ENCODE assay signal across 10 mouse cellular contexts in the genomic region with DNA sequence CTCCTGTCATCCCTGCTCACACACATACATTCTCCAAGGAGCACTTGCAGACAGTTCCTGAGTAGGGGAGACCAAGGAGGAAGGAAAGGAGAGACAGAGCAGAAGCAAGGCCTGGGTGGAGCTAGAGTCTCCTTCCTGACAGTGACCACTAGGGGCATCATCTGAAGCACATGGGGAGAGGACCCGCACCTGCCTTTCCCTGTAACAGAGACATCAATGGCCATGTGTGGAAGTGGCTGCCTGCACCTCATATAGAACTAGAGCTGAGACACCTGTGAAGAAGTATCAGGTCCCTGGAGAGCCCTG.
DNase-seq lines count a peak whose midpoint lies in the region; ATAC-seq and TF ChIP-seq lines count a peak whose summit lies in the region.
"Had no signal": no experiment of that assay in that cellular context is flagged by ENCODE, and none has a peak within 500 bp of the region (broad histone marks: within the 10 kb centered on the region; RNA-seq: fewer than 3 reads in every experiment).

No protein-coding gene starts in this region.

- no peak for TF ChIP-seq POLR2A in MEL (IDR thresholded peaks at IDR 0.05; ENCODE audit: control insufficient read depth in 1 of 2, insufficient read depth in 1 of 2, low read depth in 1 of 2, low read length in 2 of 2, poor library complexity in 1 of 2)

- WGBS in kidney, postnatal 0 days: 53% methylated on average over 1 of the region's 1 CpGs

- H3K4me1 ChIP-seq in kidney, postnatal 0 days (replicated peaks; ENCODE audit: insufficient read depth, low read length): peaks cover 2% of the 10 kb centered on the region; the same call in 1 of the 2 replicates
- H3K4me1 ChIP-seq in MEL (ENCODE audit: control insufficient read depth in 1 of 2, insufficient read depth in 2 of 2, low read length in 2 of 2): no peaks in the 10 kb centered on the region

- ATAC-seq in kidney, postnatal 0 days (replicated peaks; ENCODE audit: low FRiP score, low read depth): no peak
- ATAC-seq in erythroid progenitor cell, adult 5-6 weeks (replicated peaks; ENCODE audit: low FRiP score, poor library complexity, severe bottlenecking): peak; percentile 71

- H3K9ac ChIP-seq in kidney, postnatal 0 days (ENCODE audit: low read depth, low read length): no peak overlapping the region
- H3K9ac ChIP-seq in MEL (ENCODE audit: control insufficient read depth, low read depth, low read length, poor library complexity, severe bottlenecking): no peak overlapping the region

- no peak for TF ChIP-seq RAD21 in MEL (IDR thresholded peaks at IDR 0.05; ENCODE audit: low read depth, low read length)

- H3K27ac ChIP-seq in kidney, postnatal 0 days: no peak overlapping the region
- peak overlapping the region; percentile 62 for H3K27ac ChIP-seq in MEL (ENCODE audit: control insufficient read depth, low read depth, low read length)

- no peak for TF ChIP-seq EP300 in MEL (IDR thresholded peaks at IDR 0.05; ENCODE audit: low read depth in 1 of 2, low read length in 2 of 2)

- H3K4me2 ChIP-seq in kidney, postnatal 0 days (ENCODE audit: low read length): no peak overlapping the region

- intact Hi-C loops in heart, postnatal 14 days (cut with DNase I): no loop called here

- H3K36me3 ChIP-seq in kidney, postnatal 0 days (ENCODE audit: insufficient read depth, low read length): no peaks in the 10 kb centered on the region
- no peaks in the 10 kb centered on the region for H3K36me3 ChIP-seq in MEL (ENCODE audit: control insufficient read depth in 1 of 2, insufficient read depth in 2 of 2, low read length in 2 of 2)

- no peaks in the 10 kb centered on the region for H3K79me2 ChIP-seq in MEL (ENCODE audit: control insufficient read depth, insufficient read depth, low read length, poor library complexity)

- peak; percentile 72 for TF ChIP-seq CTCF in kidney, postnatal 0 days (IDR thresholded peaks at IDR 0.05; ENCODE audit: low read depth)
- TF ChIP-seq CTCF in MEL (IDR thresholded peaks at IDR 0.05 in 2 of 3, conservative IDR thresholded peaks at IDR 0.05 in 1 of 3; ENCODE audit: control insufficient read depth in 1 of 3, insufficient read depth in 1 of 3, low read depth in 2 of 3, low read length in 3 of 3, poor library complexity in 1 of 3, severe bottlenecking in 1 of 3): peak; percentile 63 to 69 (median 65)

- H3K27me3 ChIP-seq in kidney, postnatal 0 days (ENCODE audit: insufficient read depth, low read length): no peaks in the 10 kb centered on the region
- no peaks in the 10 kb centered on the region for H3K27me3 ChIP-seq in MEL (ENCODE audit: control insufficient read depth in 1 of 2, insufficient read depth in 2 of 2, low read length in 2 of 2)

- H3K4me3 ChIP-seq in kidney, postnatal 0 days (replicated peaks; ENCODE audit: low read depth, low read length): no peak overlapping the region
- no peak overlapping the region for H3K4me3 ChIP-seq in MEL (ENCODE audit: control insufficient read depth in 1 of 2, insufficient read depth in 1 of 2, low read depth in 2 of 2, low read length in 2 of 2)

- H3K9me3 ChIP-seq in kidney, postnatal 0 days (replicated peaks; ENCODE audit: low read length): no peaks in the 10 kb centered on the region
- H3K9me3 ChIP-seq in MEL (replicated peaks; ENCODE audit: insufficient read depth, low read length): no peaks in the 10 kb centered on the region

- DNase-seq in kidney, postnatal 0 days (ENCODE audit: low spot score): peak; percentile 62
- no peak for DNase-seq in kidney, postnatal 10 days
- DNase-seq in MEL (ENCODE audit: low read depth, low spot score): peak; percentile 58
- DNase-seq in retina, postnatal 1 day: peak; percentile 53
- DNase-seq in kidney, adult 8-10 months: no peak
- no peak for DNase-seq in heart, postnatal 14 days
- DNase-seq in adrenal gland, adult 8-10 months: no peak
- DNase-seq: adrenal gland, postnatal 36 days; gastrocnemius, postnatal 14 days had no signal

TF ChIP-seq in MEL, 35 proteins besides CTCF, POLR2A, EP300 and RAD21:
- TF ChIP-seq MYC (IDR thresholded peaks at IDR 0.05; ENCODE audit: low read depth, low read length) (peak; percentile 80), POLR2AphosphoS5 (IDR thresholded peaks at IDR 0.05; ENCODE audit: borderline replicate concordance, low read depth, low read length) (no peak), SMC3 (IDR thresholded peaks at IDR 0.05; ENCODE audit: low read depth, low read length) (peak; percentile 17; the same call in 1 of the 2 replicates), MXI1 (IDR thresholded peaks at IDR 0.05; ENCODE audit: low read depth, low read length) (no peak)

Comparison
In these comparisons a context has a peak if more than half of its experiments do, and no peak if none do; other contexts are left out.
1. DNase-seq: peak in kidney, postnatal 0 days (single experiment), MEL (single experiment) and retina, postnatal 1 day (single experiment); none in kidney, postnatal 10 days (single experiment), kidney, adult 8-10 months (0 of 2), heart, postnatal 14 days (0 of 2) and adrenal gland, adult 8-10 months (single experiment).